Mouse (Mus musculus) ES-Bruce4 (cell line): ENCODE data around the gene Zfp93.

Experiments used
- CTCF ChIP-seq: IDR thresholded peaks from one replicate; pipeline ENCODE4 v1.8.1; 2011; ENCODE audit warnings: low read depth, low read length
- POLR2A ChIP-seq: IDR thresholded peaks from one replicate; pipeline ENCODE4 v1.8.1; 2011; ENCODE audit warnings: low read length; ENCODE audit not compliant: insufficient read depth

DNA sequence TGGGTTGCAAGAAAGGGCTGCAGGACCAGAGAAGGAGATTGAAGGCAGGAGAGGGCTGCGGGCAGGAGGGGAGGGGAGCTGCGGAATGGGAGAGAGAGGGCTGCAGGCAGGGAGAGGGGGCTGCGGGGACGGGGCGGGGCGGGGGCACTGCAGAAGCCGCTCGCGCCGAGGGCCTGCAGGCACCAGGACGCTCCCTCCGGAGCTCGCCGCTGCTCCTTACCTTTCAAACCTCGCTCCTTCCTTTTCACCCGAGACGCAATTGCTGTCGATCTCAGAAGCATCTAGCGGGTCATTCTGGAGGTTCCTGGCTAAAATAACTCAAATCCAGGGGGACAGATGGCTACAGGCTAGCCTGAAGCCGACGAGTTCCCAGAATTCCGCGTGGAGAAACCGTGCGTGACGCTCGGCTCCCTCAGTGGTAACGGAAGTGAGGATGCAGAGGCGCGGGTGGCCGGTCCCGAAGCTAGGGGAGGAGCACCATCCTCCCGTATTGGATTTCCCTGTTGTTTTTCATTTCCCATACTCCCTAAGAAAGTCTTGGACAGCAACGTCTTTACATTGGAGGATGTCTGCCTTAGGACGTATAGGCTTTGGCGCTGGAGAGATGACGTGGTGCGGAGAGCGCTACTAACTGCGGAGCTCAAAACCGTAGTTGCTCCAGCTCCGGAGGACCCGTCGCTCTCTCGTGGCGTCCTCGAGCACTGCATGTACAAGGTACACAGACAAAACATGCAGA is 28.9 kb downstream of the Zfp93 start:
- TF ChIP-seq CTCF (peak; percentile 32), POLR2A (no peak)
